Mouse (Mus musculus) A20 (cell line): ENCODE measurements around the gene Rerg.

Experiments
- DNase-seq: peaks from one replicate; pipeline ENCODE4 v3.0.0-alpha.2; 2011; ENCODE audit warnings: low read depth, low spot score

Gene Rerg

GRCm38 (mm10) chr6:137131794-137132193 is 38.5 kb downstream of the Rerg start:
- no peak for DNase-seq

- no peak for DNase-seq
Observed at GRCm38 (mm10) chr6:137131349-137131748, 38.9 kb downstream of the Rerg start.

GRCm38 (mm10) chr6:137126861-137127260 is 43.4 kb downstream of the Rerg start:
- DNase-seq: no peak

- DNase-seq: no peak
Observed at GRCm38 (mm10) chr6:137126224-137126623, 44.1 kb downstream of the Rerg start.

- DNase-seq: no peak
Observed at GRCm38 (mm10) chr6:137125433-137125832, 44.9 kb downstream of the Rerg start.

GRCm38 (mm10) chr6:137125006-137125405 is 45.3 kb downstream of the Rerg start:
- no peak for DNase-seq

- DNase-seq: no peak
Observed at GRCm38 (mm10) chr6:137116849-137117473, 53.3 kb downstream of the Rerg start.

GRCm38 (mm10) chr6:137114859-137115258 is 55.4 kb downstream of the Rerg start:
- DNase-seq: no peak

- DNase-seq: no peak
Observed at GRCm38 (mm10) chr6:137111266-137111813, 59.0 kb downstream of the Rerg start.

- no peak for DNase-seq
Observed at GRCm38 (mm10) chr6:137110778-137111174, 59.5 kb downstream of the Rerg start.

GRCm38 (mm10) chr6:137109811-137110777 is 60.2 kb downstream of the Rerg start:
- no peak for DNase-seq

- DNase-seq: no peak
Observed at GRCm38 (mm10) chr6:137105285-137105684, 65.0 kb downstream of the Rerg start.

- no peak for DNase-seq
Observed at GRCm38 (mm10) chr6:137102662-137103179, 67.6 kb downstream of the Rerg start.

- no peak for DNase-seq
Observed at GRCm38 (mm10) chr6:137101886-137102661, 68.2 kb downstream of the Rerg start.

GRCm38 (mm10) chr6:137100259-137100658 is 70.0 kb downstream of the Rerg start:
- no peak for DNase-seq

- no peak for DNase-seq
Observed at GRCm38 (mm10) chr6:137098232-137099191, 71.8 kb downstream of the Rerg start.

GRCm38 (mm10) chr6:137094475-137094874 is 75.8 kb downstream of the Rerg start:
- no peak for DNase-seq

- DNase-seq: no peak
Observed at GRCm38 (mm10) chr6:137088469-137088868, 81.8 kb downstream of the Rerg start.

- no peak for DNase-seq
Observed at GRCm38 (mm10) chr6:137087956-137088355, 82.3 kb downstream of the Rerg start.

GRCm38 (mm10) chr6:137087470-137087869 is 82.8 kb downstream of the Rerg start:
- DNase-seq: no peak
